Mouse (Mus musculus) kidney, adult 9 months (tissue): ENCODE measurements around the gene Sumf2.

Experiments
- DNase-seq: peaks from one replicate; pipeline ENCODE4 v3.0.0; 2022

Sumf2 gene

DNA sequence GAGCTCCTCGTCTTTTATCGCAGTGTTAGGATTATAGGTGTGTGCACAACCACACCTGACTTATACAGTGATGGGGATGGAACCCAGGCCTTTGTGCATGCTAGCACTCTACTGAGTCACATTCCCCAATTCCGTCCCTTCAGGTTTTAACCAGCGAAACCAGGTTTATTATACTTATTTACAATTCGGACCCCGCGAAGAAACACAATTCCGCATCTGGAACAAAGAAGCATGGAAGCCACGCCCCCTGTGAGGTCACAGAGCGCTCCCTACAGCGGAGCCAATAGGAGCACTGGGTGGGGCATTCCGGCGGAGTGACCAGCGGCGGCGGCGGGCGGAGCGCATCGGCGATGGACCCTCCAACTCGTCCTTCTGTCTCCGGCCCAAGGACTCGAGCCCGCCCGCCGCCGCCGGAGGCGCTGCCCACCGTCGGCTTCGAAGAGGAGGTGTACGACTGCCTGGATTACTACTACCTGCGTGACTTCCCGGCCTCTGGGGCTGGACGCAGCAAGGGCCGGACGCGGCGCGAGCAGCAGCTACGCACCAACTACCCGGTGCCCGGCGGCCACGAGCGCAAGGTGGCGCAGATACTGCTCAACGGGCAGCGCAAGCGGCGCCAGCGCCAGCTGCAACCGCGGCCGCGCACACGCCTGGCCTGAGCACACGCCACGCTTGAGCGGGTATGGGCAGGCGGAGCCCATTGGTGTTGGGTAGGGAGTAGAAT, 61.6 kb downstream of the Sumf2 start, which contains the start of gene Nupr1l:
TSS of gene Nupr1l (plus strand) at position 299 of the 724 bp plus-strand sequence.
- peak; percentile 91 for DNase-seq

DNA sequence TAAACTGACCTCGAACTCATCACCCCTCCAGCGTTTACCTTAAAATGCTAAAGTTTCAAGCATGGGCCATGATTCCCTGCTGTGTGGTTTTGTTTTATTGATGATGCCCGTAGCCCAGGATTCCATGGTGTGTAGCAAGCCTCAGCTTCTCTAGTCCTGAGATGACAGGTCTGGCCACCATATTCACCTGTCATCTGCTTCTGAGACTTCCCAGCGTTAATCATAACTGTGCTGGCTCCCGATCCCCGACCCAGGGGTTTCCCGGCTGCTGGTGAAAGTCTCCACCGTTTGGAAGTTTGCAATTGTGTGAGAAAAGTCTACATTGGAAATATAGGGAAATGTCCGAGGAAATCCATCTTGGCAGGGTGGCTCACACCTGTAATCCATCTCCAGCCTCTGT, 62.4 kb downstream of the Sumf2 start:
- no peak for DNase-seq

DNA sequence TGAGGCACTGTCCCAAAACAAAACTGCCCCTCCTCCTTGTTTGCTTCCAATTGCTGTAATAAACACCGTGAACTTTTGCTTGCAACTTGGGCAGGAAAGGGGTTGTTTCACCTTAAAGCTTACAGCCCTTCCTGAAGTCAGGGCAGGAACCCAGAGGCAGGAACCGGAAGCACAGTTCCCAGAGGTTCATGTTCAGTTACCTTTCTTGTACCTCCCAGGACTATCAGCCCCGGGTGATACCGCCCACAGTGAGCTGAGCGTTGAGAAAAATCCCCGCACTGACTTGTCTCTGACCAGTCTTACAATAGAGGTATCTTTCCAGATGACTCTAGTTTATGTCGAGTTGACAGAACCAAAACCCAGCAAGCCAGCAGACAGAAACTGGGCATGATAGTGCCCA, 62.8 kb downstream of the Sumf2 start:
- no peak for DNase-seq
